In the genomic region with DNA sequence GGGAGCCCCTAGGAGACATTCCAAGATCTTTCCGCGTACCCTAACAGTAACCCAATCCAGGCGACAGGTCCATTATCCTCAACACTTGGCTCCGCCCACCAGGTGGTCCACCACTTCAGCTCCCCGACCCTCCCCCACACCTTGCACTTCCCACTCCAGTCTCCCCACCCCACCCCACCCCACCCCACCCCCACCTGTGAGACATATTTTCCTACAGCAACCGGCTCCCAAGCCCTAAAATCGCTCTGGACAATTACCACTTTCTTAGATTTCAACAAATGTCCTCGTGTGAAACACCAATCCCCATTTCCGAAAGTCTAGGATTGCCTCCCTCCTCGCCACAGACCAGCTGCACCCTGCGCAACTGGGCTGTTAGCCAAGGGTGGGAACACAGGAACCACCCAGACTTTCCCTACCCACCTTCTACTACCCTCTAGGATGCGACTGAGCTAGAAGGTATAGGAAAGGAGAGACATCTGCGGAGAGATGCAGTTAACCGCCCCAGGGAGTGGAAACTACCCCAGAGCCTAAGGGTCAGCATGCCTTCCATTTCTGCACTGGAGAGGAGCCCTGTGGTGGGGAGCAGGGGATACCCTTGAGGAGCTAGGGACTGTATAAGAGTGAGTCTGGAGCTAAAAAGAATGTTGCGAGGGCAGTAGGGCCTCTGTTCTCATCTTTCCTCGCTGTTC, we compare ENCODE assay signal across 10 mouse cellular contexts. TPM values are rescaled to one million over a fixed set of nuclear protein-coding genes. Genes with fewer than 3 reads are reported as not detected.
DNase-seq lines count a peak whose midpoint lies in the region; ATAC-seq lines count a peak whose summit lies in the region.
"Had no signal": no experiment of that assay in that cellular context is flagged by ENCODE, and none has a peak within 500 bp of the region (broad histone marks: within the 10 kb centered on the region; RNA-seq: fewer than 3 reads in every experiment).

No protein-coding gene starts in this region.

- H3K4me1 ChIP-seq in lung, embryonic 16.5 days (replicated peaks; ENCODE audit: control insufficient read depth, insufficient read depth, low read length) = peaks cover 41% of the 10 kb centered on the region
- peaks cover 38% of the 10 kb centered on the region for H3K4me1 ChIP-seq in forebrain, embryonic 16.5 days (replicated peaks; ENCODE audit: control insufficient read depth, insufficient read depth, low read length)
- peaks cover 81% of the 10 kb centered on the region for H3K4me1 ChIP-seq in midbrain, embryonic 11.5 days (ENCODE audit: control insufficient read depth, insufficient read depth, low read length)

- H3K4me3 ChIP-seq in lung, embryonic 16.5 days (ENCODE audit: low read length) = no peak overlapping the region
- no peak overlapping the region for H3K4me3 ChIP-seq in forebrain, embryonic 16.5 days (replicated peaks; ENCODE audit: low read length)
- H3K4me3 ChIP-seq in midbrain, embryonic 11.5 days (ENCODE audit: low read depth, low read length) = peak overlapping the region; percentile 56

- H3K27me3 ChIP-seq in lung, embryonic 16.5 days (ENCODE audit: control insufficient read depth, insufficient read depth, low read depth, low read length) = peaks cover 9% of the 10 kb centered on the region
- H3K27me3 ChIP-seq in forebrain, embryonic 16.5 days (replicated peaks; ENCODE audit: control insufficient read depth, insufficient read depth, low read length) = no peaks in the 10 kb centered on the region; the same call in 1 of the 2 replicates
- no peaks in the 10 kb centered on the region for H3K27me3 ChIP-seq in midbrain, embryonic 11.5 days (ENCODE audit: control insufficient read depth, insufficient read depth, low read length)
- H3K27me3 ChIP-seq: Patski had no signal

- DNase-seq in lung, postnatal 14 days = no peak
- DNase-seq in midbrain, embryonic 11.5 days (ENCODE audit: low spot score, missing footprints) = peak; percentile 93
- DNase-seq in gastrocnemius, postnatal 10 days = no peak
- no peak for DNase-seq in cerebellum, postnatal 25 days
- DNase-seq in layer of hippocampus, postnatal 10 days (ENCODE audit: low spot score in 2 of 2) = no peak
- DNase-seq: gastrocnemius, postnatal 25 days had no signal

- no peaks in the 10 kb centered on the region for H3K36me3 ChIP-seq in lung, embryonic 16.5 days (ENCODE audit: control insufficient read depth, insufficient read depth, low read length)
- H3K36me3 ChIP-seq in forebrain, embryonic 16.5 days (ENCODE audit: control insufficient read depth, insufficient read depth) = no peaks in the 10 kb centered on the region
- no peaks in the 10 kb centered on the region for H3K36me3 ChIP-seq in midbrain, embryonic 11.5 days (ENCODE audit: control insufficient read depth, insufficient read depth, low read length)

- no peak overlapping the region for H3K9ac ChIP-seq in lung, embryonic 16.5 days (ENCODE audit: low read length)
- 0 out of 2 replicates have a peak overlapping the region, but pooled peaks have one; percentile 8 for H3K9ac ChIP-seq in forebrain, embryonic 16.5 days (replicated peaks; ENCODE audit: low read depth, low read length)
- peak overlapping the region; percentile 80 for H3K9ac ChIP-seq in midbrain, embryonic 11.5 days (ENCODE audit: low read length)

- peak overlapping the region; percentile 63; the same call in 1 of the 2 replicates for H3K4me2 ChIP-seq in lung, embryonic 16.5 days (ENCODE audit: low read depth, low read length)
- no peak overlapping the region for H3K4me2 ChIP-seq in forebrain, embryonic 16.5 days (ENCODE audit: low read length)
- H3K4me2 ChIP-seq in midbrain, embryonic 11.5 days = peak overlapping the region; percentile 83

- WGBS in lung, embryonic 16.5 days = 21% methylated on average over 16 of the region's 16 CpGs
- WGBS in forebrain, embryonic 16.5 days = 16% methylated on average over 16 of the region's 16 CpGs
- WGBS in midbrain, embryonic 11.5 days = under 1% methylated on average over 16 of the region's 16 CpGs

- no peak overlapping the region for H3K27ac ChIP-seq in lung, embryonic 16.5 days (ENCODE audit: low read length)
- H3K27ac ChIP-seq in forebrain, embryonic 16.5 days (ENCODE audit: low read length) = no peak overlapping the region
- peak overlapping the region; percentile 90 for H3K27ac ChIP-seq in midbrain, embryonic 11.5 days (ENCODE audit: low read depth, low read length)

- no peak for ATAC-seq in lung, embryonic 16.5 days (ENCODE audit: low read depth)
- no peak for ATAC-seq in forebrain, embryonic 16.5 days
- ATAC-seq in midbrain, embryonic 11.5 days (ENCODE audit: low FRiP score) = no peak

- no peaks in the 10 kb centered on the region for H3K9me3 ChIP-seq in lung, embryonic 16.5 days (ENCODE audit: control insufficient read depth, low read length)
- H3K9me3 ChIP-seq in forebrain, embryonic 16.5 days (ENCODE audit: control insufficient read depth, low read length) = no peaks in the 10 kb centered on the region
- no peaks in the 10 kb centered on the region for H3K9me3 ChIP-seq in midbrain, embryonic 11.5 days (ENCODE audit: control insufficient read depth, low read length)

RNA-seq across cellular contexts. Expression of gene Crabp2, which starts 0.9 kb away (rescaled TPM):
- 4.7 and 4.9 TPM in 2 replicates for polyA plus RNA-seq in lung, embryonic 16.5 days (2015; fragmentation: Nextera tagmentation; extraction: Ambion mirVana)
- 18.9 and 19.4 TPM in 2 replicates for polyA plus RNA-seq in forebrain, embryonic 16.5 days (2015; fragmentation: Nextera tagmentation; extraction: Ambion mirVana)
- 539 and 540 TPM in 2 replicates for polyA plus RNA-seq in midbrain, embryonic 11.5 days (2014; fragmentation: Nextera tagmentation; extraction: Ambion mirVana)
- total RNA-seq in gastrocnemius, postnatal 10 days (2021) = 1 to 10 TPM in 1 of 2 experiments, under 1 TPM in 1; 0.96 to 1.1 TPM
- 1 to 10 TPM; 2.0 to 6.4 TPM for total RNA-seq in layer of hippocampus, postnatal 10 days (2021)
- total RNA-seq: megakaryocyte, adult 5-6 weeks had no signal

RNA-seq across cellular contexts. Expression of gene Rrnad1, which starts 18.9 kb away (rescaled TPM):
- 20.2 and 20.6 TPM in 2 replicates for polyA plus RNA-seq in lung, embryonic 16.5 days (2015; fragmentation: Nextera tagmentation; extraction: Ambion mirVana)
- 18.4 and 23.5 TPM in 2 replicates for polyA plus RNA-seq in forebrain, embryonic 16.5 days (2015; fragmentation: Nextera tagmentation; extraction: Ambion mirVana)
- polyA plus RNA-seq in midbrain, embryonic 11.5 days (2014; fragmentation: Nextera tagmentation; extraction: Ambion mirVana) = 14.6 and 17.0 TPM in 2 replicates
- total RNA-seq in gastrocnemius, postnatal 10 days (2021) = 1 to 10 TPM; 4.8 to 7.0 TPM
- total RNA-seq in layer of hippocampus, postnatal 10 days (2021) = 10 to 100 TPM; 18.1 to 26.4 TPM

RNA-seq across cellular contexts. Expression of gene Isg20l2, which starts 19.3 kb away (rescaled TPM):
- polyA plus RNA-seq in lung, embryonic 16.5 days (2015; fragmentation: Nextera tagmentation; extraction: Ambion mirVana) = 50.3 and 54.8 TPM in 2 replicates
- polyA plus RNA-seq in forebrain, embryonic 16.5 days (2015; fragmentation: Nextera tagmentation; extraction: Ambion mirVana) = 43.5 and 49.4 TPM in 2 replicates
- 53.9 and 54.8 TPM in 2 replicates for polyA plus RNA-seq in midbrain, embryonic 11.5 days (2014; fragmentation: Nextera tagmentation; extraction: Ambion mirVana)
- total RNA-seq in gastrocnemius, postnatal 10 days (2021) = 10 to 100 TPM; 10.7 to 15.0 TPM
- total RNA-seq in layer of hippocampus, postnatal 10 days (2021) = 10 to 100 TPM; 17.1 to 19.0 TPM

RNA-seq across cellular contexts. Expression of gene Nes, which starts 21.5 kb away (rescaled TPM):
- 15.5 and 15.6 TPM in 2 replicates for polyA plus RNA-seq in lung, embryonic 16.5 days (2015; fragmentation: Nextera tagmentation; extraction: Ambion mirVana)
- polyA plus RNA-seq in forebrain, embryonic 16.5 days (2015; fragmentation: Nextera tagmentation; extraction: Ambion mirVana) = 35.7 and 41.6 TPM in 2 replicates
- polyA plus RNA-seq in midbrain, embryonic 11.5 days (2014; fragmentation: Nextera tagmentation; extraction: Ambion mirVana) = 70.3 and 85.4 TPM in 2 replicates
- 10 to 100 TPM; 72.4 to 87.7 TPM for total RNA-seq in gastrocnemius, postnatal 10 days (2021)
- 10 to 100 TPM; 14.7 to 18.5 TPM for total RNA-seq in layer of hippocampus, postnatal 10 days (2021)
- total RNA-seq: megakaryocyte, adult 5-6 weeks had no signal

RNA-seq across cellular contexts. Expression of gene Mrpl24, which starts 30.1 kb away (rescaled TPM):
- 77.5 and 79.3 TPM in 2 replicates for polyA plus RNA-seq in lung, embryonic 16.5 days (2015; fragmentation: Nextera tagmentation; extraction: Ambion mirVana)
- 63.4 and 64.3 TPM in 2 replicates for polyA plus RNA-seq in forebrain, embryonic 16.5 days (2015; fragmentation: Nextera tagmentation; extraction: Ambion mirVana)
- polyA plus RNA-seq in midbrain, embryonic 11.5 days (2014; fragmentation: Nextera tagmentation; extraction: Ambion mirVana) = 73.9 and 84.5 TPM in 2 replicates
- 10 to 100 TPM; 47.3 to 55.6 TPM for total RNA-seq in gastrocnemius, postnatal 10 days (2021)
- total RNA-seq in layer of hippocampus, postnatal 10 days (2021) = 10 to 100 TPM; 49.4 to 55.6 TPM

Comparison
In these comparisons a context has a peak if more than half of its experiments do, and no peak if none do; other contexts are left out.
1. RNA of gene Crabp2, which starts 0.9 kb away (polyA plus RNA-seq): 539 to 540 TPM in midbrain, embryonic 11.5 days; 18.9 to 19.4 TPM in forebrain, embryonic 16.5 days and 4.7 to 4.9 TPM in lung, embryonic 16.5 days; every median in the first group is over 10 times any median in the second.